Mouse (Mus musculus) MEL (cell line): Measurements from ENCODE around the gene Urb1.

ENCODE experiments used
- CTCF ChIP-seq, 3 experiments: IDR thresholded peaks in 2 of 3; conservative IDR thresholded peaks in 1 of 3; 2 replicates each; pipeline ENCODE4 v1.5.1; 2011 to 2012; ENCODE audit warnings: low read length in 3 of 3, low read depth in 2 of 3, mild to moderate bottlenecking in 2 of 3, improper control_type of control experiment in 1 of 3, inconsistent platforms in 1 of 3, mixed read lengths in 1 of 3, moderate library complexity in 1 of 3; ENCODE audit not compliant: control insufficient read depth in 1 of 3, insufficient read depth in 1 of 3, poor library complexity in 1 of 3, severe bottlenecking in 1 of 3
- EP300 ChIP-seq, 2 experiments: IDR thresholded peaks; 2 replicates each; pipeline ENCODE4 v1.6.1; 2011; ENCODE audit warnings: improper control_type of control experiment in 2 of 2, low read length in 2 of 2, low read depth in 1 of 2, mild to moderate bottlenecking in 1 of 2
- GABPA ChIP-seq: IDR thresholded peaks from 2 replicates; pipeline ENCODE4 v1.6.1; 2012; ENCODE audit warnings: low read depth, mild to moderate bottlenecking, inconsistent platforms, low read length, improper control_type of control experiment, moderate library complexity
- GATA1 ChIP-seq: IDR thresholded peaks from 2 replicates; pipeline ENCODE4 v1.6.1; 2011; ENCODE audit warnings: low read depth, low read length, improper control_type of control experiment
- POLR2A ChIP-seq, 2 experiments: IDR thresholded peaks; 2 replicates each; pipeline ENCODE4 v1.6.1; 2011 to 2012; ENCODE audit warnings: low read length in 2 of 2, mild to moderate bottlenecking in 2 of 2, control low read depth in 1 of 2, improper control_type of control experiment in 1 of 2, low read depth in 1 of 2, moderate library complexity in 1 of 2; ENCODE audit not compliant: control insufficient read depth in 1 of 2, insufficient read depth in 1 of 2, poor library complexity in 1 of 2
- POLR2AphosphoS2 ChIP-seq: IDR thresholded peaks from 2 replicates; pipeline ENCODE4 v1.6.1; 2011; ENCODE audit warnings: low read length, improper control_type of control experiment
- SIN3A ChIP-seq: IDR thresholded peaks from 2 replicates; pipeline ENCODE4 v1.6.1; 2012; ENCODE audit warnings: low read length, improper control_type of control experiment, inconsistent platforms
- SMC3 ChIP-seq: IDR thresholded peaks from 2 replicates; pipeline ENCODE4 v1.6.1; 2011; ENCODE audit warnings: low read depth, low read length, improper control_type of control experiment
- TBP ChIP-seq: IDR thresholded peaks from 2 replicates; pipeline ENCODE4 v1.8.0; 2011; ENCODE audit warnings: low read depth, low read length, improper control_type of control experiment
- ZKSCAN1 ChIP-seq: IDR thresholded peaks from 2 replicates; pipeline ENCODE4 v1.6.1; 2012; ENCODE audit warnings: low read depth, mild to moderate bottlenecking, inconsistent platforms, low read length, improper control_type of control experiment, moderate library complexity

DNA sequence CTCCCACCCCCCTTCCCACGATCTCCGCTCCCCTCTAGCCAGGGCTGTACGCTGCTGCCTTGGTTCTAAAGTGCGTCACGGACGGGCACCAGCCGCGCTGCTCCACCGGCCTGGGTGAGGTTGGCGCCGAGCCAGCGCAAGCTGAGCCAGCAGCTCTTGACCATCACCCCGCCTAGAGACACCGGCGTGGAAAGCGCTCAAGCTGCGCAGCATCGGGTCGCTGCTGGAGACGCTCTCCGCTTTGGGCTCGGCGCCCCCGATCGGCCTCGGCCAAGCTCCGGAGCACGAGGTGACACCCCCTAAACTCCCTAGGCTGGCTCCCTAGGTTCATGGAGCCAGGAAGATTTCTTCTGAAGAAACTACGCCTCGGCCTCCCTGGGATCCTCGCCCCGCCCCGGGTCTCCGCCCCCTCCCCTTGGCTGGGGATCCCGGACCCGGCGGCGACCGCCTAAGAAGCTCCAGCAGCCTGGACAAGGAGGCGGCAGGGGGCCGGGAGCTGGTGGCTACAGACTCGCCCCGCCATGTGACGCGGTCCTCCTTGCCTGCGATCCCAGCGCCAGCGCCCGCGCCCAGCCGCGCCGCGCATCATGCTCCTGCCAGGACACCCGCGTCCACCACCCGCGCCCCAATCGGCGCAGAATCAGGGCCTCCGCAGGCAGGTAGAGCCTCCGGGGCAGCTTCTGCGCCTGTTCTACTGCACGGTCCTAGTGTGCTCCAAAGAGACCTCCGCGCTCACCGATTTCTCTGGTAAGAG, 20.6 kb upstream of the Urb1 start:
- no peak for TF ChIP-seq TBP
- TF ChIP-seq GABPA: no peak
- TF ChIP-seq CTCF (IDR thresholded peaks at IDR 0.05 in 2 of 3, conservative IDR thresholded peaks at IDR 0.05 in 1 of 3; ENCODE audit: control insufficient read depth in 1 of 3, insufficient read depth in 1 of 3, low read depth in 2 of 3, low read length in 3 of 3, poor library complexity in 1 of 3, severe bottlenecking in 1 of 3): no peak
- no peak for TF ChIP-seq POLR2A (IDR thresholded peaks at IDR 0.05; ENCODE audit: control insufficient read depth in 1 of 2, insufficient read depth in 1 of 2, low read depth in 1 of 2, low read length in 2 of 2, poor library complexity in 1 of 2)
- TF ChIP-seq EP300 (IDR thresholded peaks at IDR 0.05; ENCODE audit: low read depth in 1 of 2, low read length in 2 of 2): no peak
- no peak for TF ChIP-seq GATA1
- peak; percentile 39; the same call in 1 of the 2 replicates for TF ChIP-seq SIN3A
- no peak for TF ChIP-seq SMC3
- no peak for TF ChIP-seq ZKSCAN1
- TF ChIP-seq POLR2AphosphoS2: no peak
